Mouse (Mus musculus): Measurements from ENCODE around the gene Phf1.
A peak's percentile ranks its signal among the peaks of the same experiment; 100 is the strongest.

Gene Phf1

DNA sequence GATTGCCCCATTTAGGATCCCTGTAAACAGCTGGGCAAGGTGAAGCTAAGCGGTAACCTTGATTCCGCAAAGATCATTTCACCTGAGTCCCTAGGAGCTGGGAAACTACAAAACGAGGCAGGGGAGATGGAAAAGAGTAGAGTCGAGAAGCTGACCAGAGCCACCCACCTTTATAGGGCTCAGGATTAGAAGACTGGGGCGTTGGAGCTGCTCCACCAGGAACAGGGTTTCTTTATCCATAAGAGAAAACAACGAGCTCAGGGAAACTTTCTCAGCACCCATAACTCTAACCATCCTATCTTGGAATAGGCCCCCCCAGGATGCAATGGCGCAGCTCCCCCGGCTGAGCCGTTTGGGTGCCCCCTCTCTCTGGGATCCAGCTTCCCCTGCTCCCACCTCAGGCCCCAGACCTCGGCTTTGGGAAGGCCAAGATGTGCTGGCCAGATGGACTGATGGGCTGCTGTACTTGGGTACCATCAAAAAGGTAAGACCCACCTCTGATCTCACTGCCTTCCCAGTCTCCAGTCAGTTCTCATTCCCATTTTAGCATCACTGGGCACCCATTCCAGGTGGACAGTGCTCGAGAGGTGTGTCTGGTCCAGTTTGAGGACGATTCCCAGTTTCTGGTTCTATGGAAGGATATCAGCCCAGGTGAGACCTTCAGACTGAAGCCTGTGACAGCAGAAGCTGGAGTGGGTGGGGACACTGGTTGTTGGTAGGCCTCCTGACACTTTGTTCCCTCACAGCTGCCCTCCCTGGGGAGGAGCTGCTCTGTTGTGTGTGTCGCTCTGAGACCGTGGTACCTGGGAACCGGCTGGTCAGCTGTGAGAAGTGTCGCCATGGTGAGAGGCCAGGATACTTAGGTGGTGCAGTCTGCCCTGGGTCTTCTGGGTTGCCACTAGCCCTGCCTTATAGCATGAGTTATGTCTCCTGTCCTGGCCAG lies 1.3 kb downstream of the Phf1 start:
- DNase-seq (ENCODE audit: low spot score in 2 of 2) = no peak

DNA sequence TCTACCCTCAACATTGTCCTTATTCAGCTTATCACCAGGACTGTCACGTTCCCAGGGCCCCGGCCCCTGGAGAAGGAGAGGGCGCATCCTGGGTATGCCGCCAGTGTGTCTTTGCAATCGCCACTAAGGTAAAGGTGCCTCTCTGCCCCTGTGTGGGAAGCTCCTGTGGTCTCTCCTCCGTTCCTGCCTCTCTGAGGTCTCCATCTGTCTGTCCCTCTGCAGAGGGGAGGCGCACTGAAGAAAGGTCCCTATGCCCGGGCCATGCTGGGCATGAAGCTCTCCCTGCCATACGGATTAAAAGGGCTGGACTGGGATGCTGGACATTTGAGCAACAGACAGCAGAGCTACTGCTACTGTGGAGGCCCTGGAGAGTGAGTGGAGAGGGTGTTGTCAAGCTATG lies 2.2 kb downstream of the Phf1 start:
- DNase-seq (ENCODE audit: low spot score in 2 of 2) = no peak

DNA sequence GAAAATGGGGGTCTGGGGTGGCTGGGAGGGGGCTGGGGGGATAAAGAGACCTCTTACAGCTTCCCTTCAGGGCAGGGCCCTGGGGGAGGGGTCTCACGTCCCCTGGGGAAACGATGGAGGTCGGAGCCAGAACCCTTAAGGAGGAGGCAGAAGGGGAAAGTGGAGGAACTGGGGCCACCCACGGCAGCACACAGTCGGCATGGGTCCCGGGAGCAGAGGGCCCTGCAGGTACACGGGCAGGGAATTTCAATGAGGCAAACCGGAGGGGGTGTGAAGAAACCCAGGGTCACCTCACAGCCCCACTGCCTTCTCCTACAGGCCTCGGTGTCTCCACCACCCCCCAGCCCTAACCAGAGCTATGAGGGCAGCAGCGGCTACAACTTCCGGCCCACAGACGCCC lies 3.6 kb downstream of the Phf1 start:
- no peak for DNase-seq (ENCODE audit: low spot score in 2 of 2)

DNA sequence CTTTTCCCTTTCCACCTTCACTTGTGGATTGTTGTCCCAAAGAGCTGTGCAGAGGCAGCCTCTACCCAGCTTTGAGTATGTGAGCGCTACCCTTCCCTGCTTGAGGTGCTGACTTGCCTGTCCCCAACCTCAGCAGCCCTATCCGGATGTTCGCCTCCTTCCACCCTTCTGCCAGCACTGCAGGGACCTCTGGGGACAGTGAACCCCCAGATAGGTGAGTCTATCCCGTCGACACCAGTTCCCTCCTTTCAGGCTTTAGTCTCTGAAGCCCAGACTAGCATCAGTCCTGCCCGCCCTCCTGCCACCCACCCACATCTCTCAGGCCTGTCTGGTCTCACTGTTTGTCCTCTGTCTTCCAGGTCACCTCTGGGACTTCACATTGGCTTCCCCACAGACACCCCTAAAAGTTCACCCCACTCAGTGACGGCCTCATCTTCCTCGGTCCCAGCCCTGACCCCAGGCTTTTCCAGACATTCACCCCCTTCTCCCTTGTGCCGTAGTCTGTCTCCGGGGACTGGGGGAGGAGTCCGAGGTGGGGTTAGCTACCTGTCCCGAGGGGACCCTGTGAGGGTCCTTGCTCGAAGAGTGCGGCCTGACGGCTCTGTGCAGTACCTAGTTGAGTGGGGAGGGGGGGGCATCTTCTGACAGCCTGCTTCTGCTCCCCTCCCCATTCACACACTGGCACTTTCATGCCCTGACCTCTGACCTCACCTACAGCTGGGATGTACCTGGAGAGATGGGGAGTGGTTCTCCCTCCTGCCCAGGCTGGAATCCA lies 4.3 kb downstream of the Phf1 start:
- DNase-seq (ENCODE audit: low spot score in 2 of 2) = no peak

DNA sequence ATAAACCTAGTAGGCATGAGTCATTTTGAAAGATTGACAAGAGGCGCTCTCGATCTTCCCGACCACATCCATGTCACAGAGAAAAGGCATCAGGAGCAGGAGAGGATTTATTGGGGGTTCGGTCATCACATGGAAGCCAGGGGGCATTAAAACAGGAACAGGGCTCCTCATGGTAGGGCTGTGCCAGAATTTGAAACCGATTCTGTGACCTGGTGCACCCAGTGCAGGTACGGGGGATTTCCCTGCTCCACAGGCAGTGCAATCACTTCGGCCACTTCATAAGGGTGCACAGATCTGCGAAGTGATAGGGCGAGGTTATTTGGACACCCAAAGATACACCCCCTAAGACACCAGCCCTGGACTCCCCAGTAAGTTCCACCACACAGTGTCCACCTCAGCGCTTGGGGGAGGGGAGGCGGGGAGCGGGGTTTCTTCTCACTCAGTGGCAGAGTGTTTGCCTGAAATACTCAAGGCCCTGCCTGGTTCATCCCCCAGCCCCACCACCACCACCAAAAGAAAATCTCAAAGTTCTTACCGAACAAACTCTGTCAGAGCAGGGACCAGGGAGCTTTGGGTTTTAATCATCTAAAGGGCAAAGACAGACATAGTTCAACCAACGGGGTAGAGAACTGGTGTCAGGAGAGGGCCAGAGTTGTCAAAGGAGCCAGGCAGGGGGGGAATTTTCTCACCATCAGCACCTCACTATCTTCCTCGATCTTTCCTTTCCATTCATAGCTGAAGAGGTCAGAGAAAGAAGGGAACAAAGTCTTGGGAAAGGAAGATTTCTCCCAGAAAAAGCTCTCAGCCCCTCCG lies 5.2 kb downstream of the Phf1 start:
- no peak for DNase-seq (ENCODE audit: low spot score in 2 of 2)

DNA sequence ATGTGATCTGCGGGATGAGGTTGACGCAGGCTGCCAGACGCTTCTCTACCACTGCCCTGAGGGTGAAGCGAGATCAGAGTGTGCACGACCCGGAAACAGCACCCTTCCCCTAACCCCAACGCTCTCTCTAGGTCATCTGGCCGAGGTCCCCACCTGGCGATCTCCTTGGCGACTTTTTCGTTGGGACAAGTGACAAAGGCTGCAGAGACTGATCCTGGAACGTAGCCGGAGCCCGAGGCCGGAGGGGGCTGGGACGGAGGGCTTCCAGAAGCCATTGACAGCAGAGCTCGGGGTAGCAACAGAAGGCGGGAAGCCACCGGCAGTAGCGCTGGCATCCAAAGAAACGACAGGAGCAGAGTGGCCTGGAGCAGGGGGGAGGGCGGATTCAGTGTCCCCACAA lies 5.9 kb downstream of the Phf1 start:
- DNase-seq (ENCODE audit: low spot score in 2 of 2) = no peak

DNA sequence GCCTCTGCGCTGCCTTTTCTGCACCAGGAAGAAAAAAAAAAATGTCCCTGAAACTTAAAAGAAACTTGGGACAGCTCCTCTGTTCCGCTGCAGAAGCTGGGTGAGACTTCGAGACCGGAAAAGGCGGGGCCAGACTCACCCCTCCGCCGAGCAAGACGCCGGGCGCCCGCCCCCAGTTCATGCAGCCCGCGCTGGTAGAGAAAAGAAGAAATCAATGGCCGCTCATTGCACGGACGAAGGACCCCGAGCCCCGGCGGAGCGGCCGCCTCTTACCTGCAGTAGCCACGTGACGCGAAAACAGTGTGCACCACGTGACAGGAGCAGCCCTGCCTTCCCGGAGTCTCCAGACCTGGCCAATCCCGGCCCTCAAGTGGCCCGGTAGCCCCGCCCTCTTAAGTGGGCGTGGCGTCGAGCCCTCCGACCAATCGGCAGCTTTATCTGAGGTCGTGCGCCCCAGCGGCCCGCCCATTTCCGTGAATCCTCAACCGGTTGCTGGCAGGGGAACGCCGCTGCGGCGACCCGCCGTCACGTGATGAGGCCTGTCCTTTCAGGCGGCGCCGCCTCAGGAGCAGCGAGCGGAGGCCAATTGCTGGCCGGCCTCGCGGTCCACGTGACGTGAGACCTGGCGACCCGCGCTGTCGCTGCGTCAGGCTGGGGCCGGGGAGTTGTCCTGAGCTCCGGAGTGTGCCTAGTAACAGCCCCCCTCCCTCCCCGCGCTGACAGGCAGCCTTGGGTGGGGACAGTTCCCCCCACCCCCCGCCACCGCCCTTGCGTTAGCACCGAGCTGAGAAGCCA lies 6.5 kb downstream of the Phf1 start, which contains the start of gene Cuta:
Cuta (minus strand) TSS at position 392 of the 795 bp plus-strand sequence.
- peak; percentile 100 for DNase-seq (ENCODE audit: low spot score in 2 of 2)

DNA sequence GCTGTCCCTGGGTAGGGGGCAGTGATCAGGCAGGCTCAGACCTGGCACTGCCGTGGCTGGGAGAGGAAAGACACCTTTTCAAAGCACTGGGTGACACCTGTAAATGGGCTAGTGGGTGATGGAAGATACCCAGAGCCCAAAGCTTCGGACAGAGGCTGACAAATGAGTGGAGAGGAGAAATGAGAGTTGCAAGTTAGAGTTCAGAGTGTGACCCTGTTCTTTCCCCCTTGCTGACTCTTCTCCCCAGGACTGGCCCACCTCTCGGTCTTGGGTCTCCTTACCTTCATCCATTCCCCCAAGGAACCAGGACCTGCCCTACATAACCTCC lies 7.1 kb downstream of the Phf1 start:
- no peak for DNase-seq (ENCODE audit: low spot score in 2 of 2)

DNA sequence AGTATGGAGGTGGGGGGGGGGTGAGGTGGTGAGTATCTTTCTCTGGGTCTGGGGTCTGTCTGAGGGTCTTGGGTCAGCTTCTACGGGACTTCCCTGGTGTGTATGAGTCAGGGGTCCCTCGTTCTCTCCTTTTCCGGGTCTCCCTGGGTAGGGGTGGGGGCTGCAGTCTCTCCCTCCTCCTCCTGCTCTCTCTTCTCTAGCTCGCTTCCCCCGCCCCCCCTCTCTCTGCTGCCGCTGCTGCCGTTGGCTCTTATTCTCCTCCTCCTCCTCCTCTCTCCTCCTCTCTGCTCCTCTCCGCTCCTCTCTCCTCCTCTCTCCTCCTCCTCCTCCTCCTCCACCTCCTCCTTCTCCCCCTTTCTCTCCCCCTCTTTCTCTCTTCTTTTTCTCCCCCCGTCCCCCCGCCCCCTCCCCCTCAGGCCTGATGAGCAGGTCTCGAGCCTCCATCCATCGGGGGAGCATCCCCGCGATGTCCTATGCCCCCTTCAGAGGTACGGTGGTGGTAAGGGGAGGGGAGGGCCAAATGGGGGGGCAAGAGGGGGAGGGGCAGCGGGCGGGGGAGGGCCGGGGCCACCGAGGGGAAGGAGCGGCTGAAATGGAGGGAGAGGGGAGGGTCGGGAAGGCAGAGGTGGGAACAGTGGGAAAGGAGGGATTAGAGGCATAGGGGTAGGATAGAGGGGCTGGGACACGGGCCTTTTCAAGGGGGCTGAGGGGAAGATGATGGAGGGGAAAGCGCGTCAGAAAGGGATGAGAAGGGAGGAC lies 8.4 kb downstream of the Phf1 start, which contains the start of gene Syngap1:
Syngap1 (plus strand) TSS at position 223 of the 759 bp plus-strand sequence.
- DNase-seq (ENCODE audit: low spot score in 2 of 2) = no peak

DNA sequence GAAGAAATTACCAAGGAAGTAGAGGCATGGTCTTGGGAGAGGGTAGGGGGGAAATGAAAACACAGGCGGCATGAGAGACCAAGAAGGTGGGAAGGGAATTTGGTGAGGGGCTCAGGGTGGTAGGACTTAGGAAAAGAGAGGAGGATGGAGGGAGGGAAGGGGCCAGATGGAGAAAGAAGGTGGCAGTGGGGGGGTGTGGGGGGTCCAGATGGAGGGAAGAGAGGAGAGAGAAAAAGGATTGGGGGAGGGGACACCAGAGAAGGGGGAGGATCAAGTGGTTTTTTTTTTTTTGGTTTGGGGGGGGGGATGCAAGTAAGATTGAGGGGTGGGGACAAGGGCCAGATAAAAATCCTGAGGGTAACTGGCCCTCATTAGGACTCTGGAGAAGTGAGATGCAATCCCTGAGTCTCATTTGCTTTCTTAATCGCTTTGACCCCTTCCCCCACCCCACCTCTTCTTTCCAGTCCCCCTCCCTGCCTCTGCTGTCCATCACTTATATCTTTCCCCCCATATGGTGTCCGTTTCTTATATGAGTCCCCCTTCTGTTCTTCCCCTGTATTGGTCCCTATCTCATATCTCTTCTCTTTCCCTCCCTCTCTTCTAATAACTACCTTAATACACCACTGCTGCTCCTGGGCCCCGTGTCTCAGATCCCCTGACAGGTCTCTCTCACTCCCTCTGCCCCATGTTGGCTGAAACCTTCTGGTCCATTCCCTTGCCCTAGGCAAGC lies 9.2 kb downstream of the Phf1 start:
- no peak for DNase-seq (ENCODE audit: low spot score in 2 of 2)

DNA sequence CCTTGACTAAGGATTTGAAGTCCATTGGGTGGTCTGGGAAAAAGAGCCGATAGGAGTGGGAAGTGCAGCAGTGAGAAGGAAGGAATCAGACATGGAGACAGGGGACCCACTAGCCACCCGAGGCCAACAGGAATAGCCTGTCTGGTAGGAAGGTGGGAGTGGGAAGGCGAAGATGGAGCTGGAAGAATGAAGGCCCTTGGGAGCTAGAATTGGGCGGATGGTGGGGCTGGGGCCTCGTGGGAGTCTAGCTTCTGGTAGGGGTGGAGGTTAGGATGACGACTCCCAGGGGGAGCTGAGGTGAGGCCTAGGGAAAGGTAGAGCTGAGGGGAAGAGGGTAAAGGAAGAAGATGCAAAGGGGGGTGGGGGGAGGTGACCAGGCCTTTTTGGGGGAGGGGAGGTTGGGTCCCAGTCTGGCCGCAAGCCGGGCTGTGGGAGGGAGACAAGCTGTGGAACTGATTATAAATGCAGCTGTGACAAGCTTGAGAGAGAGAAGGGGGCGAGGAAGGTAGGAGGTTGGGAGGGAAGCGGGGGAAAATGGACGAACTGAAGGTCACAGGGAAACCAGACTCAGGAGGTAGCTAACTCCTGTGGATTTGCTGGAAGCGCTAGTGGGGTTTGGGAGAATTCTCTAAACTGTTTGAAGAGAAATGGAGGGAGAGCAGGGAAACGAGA lies 13.1 kb downstream of the Phf1 start:
- DNase-seq (ENCODE audit: low spot score in 2 of 2) = no peak

DNA sequence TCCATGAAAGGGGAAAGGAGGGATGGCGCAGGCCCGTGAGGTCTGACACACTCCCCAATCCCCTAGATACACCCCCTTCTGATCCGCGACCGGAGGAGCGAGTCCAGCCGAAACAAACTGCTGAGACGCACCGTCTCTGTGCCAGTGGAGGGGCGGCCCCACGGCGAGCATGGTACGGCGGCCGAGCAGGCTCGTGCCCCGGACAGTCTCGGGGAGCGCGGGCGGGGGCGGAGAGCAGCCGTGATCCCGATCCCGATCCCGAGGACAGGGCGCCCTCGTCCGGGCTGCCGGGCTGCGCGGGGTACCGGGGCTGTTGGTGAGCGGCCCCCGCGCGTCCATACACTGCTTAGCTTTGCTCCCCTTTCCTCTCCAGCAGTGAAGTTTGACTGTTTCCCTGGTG lies 13.7 kb downstream of the Phf1 start:
- peak; percentile 73 to 74 for DNase-seq (ENCODE audit: low spot score in 2 of 2)

DNA sequence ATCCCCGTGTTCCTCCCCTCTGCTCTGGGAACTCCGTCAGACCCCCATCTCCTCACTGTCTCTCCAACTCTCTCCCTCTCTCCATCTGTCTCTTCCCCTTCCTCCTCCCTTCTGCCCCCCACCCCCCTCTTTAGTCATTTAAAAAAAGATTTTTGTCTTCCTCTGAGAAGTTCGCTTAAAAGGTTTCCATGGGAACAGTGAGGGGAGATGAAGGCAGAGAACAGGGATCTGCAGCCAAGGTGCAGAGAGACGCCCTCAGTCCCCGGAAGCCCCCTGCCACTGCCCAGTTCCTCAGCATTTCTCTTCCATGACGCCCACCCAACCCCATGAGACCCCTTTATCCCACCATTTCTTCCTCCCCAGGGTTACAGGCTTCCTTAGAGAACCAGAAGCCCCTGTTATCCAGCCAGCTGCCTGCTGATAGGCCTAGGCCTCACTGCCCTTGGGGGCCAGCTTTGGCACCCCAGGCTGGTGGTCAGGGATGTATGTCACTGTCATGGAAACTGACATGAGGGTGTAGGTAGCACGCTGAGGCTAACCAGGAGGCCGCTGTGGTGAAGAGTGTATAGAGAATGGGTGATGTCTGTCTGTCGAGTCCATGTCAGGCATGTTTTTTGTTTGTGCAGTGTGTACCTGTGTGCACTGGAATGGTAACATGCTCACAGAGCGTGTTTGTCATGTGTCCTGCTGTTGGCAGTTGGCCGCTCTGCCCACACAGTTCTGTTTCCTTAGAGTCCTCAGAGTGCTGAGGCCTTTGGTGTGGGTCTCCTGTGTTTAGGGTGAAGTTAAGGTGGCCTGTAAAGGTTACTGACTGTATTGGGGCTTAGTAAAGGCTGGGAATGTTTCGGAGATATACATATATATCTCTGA lies 14.6 kb downstream of the Phf1 start:
- no peak for DNase-seq (ENCODE audit: low spot score in 2 of 2)

DNA sequence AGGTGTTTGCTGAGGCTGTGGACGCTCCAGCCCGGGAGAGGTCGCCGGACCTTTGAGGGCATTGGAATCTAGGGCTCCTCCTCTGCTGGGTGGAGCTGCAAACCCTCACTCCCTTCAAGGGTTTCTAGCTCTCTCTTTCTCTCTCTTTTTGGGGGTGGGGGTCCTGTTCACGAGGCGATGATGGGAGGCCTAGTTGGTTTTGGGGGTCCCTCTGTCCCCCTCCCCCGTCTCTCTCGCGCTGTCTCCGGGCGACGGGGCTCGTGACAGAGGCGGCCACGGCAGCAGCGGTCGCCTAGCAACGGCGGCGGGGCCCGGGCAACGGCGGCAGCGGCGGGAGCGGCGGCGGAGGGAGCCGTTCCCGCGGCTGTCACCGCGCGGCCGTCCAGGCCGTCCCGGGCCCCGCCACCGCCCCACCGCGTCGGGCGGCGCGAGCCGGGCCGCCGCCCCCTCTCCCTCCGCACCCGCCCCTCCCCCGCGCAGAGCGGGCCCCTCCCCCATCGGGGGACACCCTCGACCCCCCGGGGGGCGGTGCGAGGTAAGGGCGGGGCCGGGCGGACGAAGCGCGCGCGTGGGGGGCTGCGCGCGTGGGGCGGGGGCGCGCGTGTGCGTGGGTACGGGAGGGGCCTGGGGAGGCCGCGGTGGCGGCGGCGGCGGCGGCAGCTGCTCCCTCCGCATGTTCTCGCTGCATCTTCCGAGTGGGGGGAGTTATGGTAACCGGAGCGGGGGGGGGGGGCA lies 15.6 kb downstream of the Phf1 start:
- peak in 1 of 2 experiments; percentile 46 for DNase-seq (ENCODE audit: low spot score in 2 of 2)

DNA sequence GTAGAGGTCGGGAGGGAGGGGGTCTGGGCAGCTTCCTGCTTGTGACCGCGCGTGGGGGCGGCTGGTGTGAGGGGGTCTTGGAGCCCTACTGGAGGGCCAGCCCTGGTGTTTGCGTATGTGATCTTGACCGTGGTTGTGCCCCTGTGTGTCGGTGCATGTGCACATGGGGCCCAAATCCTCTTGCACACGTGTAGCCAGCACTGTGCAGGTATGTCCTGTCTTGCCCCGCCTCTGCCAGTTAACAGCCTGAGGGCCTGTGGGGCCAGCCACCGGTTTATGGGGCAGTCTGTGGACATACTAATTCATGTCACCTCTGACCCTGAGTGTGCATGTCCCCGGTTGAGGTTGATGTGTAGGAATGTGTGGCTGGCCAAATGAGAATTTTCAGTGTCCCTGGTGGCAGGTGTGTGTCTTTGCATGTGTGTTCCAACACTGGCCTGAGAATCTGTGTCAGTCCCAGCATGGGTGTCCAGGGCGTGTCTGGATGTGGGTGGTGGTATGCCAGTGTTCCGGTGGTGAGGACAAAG lies 16.3 kb downstream of the Phf1 start:
- no peak for DNase-seq (ENCODE audit: low spot score in 2 of 2)

DNA sequence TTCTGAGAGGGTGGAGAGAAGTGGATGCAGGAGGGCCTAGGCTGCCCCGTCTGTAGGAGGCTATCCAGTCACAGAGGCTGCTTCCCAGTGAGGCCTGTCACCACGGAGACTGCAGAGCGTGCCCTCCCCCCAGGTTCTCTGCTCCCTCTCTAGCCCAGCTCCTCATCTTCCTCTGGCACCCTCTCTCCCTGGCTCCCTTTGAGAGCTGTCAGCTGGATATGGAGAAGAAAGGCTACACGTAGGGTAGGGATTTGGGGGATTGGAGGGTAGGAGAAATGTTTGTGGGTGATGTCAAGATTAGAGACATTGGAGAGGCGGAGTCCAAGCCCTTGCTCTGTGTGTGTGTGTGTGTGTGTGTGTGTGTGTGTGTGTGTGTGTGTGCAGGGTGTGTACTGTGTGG lies 17.0 kb downstream of the Phf1 start:
- no peak for DNase-seq (ENCODE audit: low spot score in 2 of 2)

DNA sequence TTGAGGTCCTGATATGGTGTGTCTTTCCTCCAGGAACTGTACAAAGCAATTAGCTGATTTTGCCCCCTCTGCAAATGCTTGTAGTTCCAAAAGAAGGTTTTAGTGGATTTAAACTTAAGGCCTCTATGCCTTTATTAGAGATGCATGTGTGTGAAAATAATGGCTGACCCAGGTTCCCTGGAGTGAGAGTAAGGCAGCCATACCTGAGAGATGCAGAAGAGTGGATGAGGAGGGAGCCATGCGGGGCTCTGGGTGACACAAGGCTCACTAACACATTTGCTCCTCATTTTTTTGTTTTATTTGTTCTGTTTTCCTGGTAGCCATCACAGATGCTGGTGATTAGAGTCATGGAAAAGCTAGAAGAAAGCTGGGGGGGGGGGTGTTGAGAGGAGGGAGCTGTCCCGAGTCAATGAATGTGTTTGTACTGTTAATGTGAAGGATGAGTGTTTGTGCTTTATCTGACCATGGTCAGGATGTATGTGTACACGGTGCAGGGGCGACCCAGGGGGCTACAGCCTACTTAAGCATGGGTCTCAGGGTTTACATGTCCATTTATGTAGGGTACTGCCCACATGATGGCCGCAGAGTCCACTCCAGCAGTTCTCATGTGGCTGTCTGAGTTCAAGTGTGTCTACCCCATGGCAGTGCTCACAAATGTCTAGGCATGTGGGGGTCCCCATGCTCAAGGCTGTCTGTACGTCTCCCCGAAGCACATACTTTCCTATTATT lies 17.9 kb downstream of the Phf1 start:
- DNase-seq (ENCODE audit: low spot score in 2 of 2) = no peak

All from heart, adult 9 months (tissue).